Mouse (Mus musculus) hindbrain, embryonic 14.5 days (tissue): ENCODE results near the gene Aacs. TPM values are rescaled to one million over a fixed set of nuclear protein-coding genes. Genes with fewer than 3 reads are reported as not detected.

Experiments
- ATAC-seq: fragments of 200-750 bp; cut with Nextera tagmentation; 2 replicates; pipeline ENCODE4 v1.8.0; 2017; ENCODE audit warnings: moderate number of reproducible peaks, mild to moderate bottlenecking, moderate TSS enrichment, moderate library complexity; ENCODE audit not compliant: low FRiP score
- DNase-seq: peaks from one replicate; pipeline ENCODE4 v3.0.0-alpha.2; 2015; ENCODE audit warnings: low spot score
- H3K27ac ChIP-seq: fragments of 300-500 bp; sonication (generic); 2 replicates; pipeline ENCODE4 v1.5.1; 2014; ENCODE audit warnings: mild to moderate bottlenecking, moderate library complexity
- H3K27me3 ChIP-seq: fragments of 300-500 bp; sonication (generic); 2 replicates; pipeline ENCODE4 v1.6.1; 2014; ENCODE audit warnings: mild to moderate bottlenecking, low read length, mixed read lengths; ENCODE audit not compliant: control insufficient read depth, insufficient read depth
- H3K36me3 ChIP-seq: fragments of 300-500 bp; sonication (generic); replicated peaks from 2 replicates; pipeline ENCODE4 v1.6.1; 2014; ENCODE audit not compliant: control insufficient read depth, insufficient read depth
- H3K4me1 ChIP-seq: fragments of 300-500 bp; sonication (generic); replicated peaks from 2 replicates; pipeline ENCODE4 v1.6.1; 2014; ENCODE audit warnings: antibody characterized with exemption, low read length, mixed read lengths; ENCODE audit not compliant: control insufficient read depth, insufficient read depth
- H3K4me2 ChIP-seq: fragments of 300-500 bp; sonication (generic); replicated peaks from 2 replicates; pipeline ENCODE4 v1.6.1; 2014; ENCODE audit warnings: mild to moderate bottlenecking, moderate library complexity
- H3K4me3 ChIP-seq: fragments of 300-500 bp; sonication (generic); replicated peaks from 2 replicates; pipeline ENCODE4 v1.5.1; 2014; ENCODE audit warnings: mild to moderate bottlenecking, low read length
- H3K9ac ChIP-seq: fragments of 300-500 bp; sonication (generic); 2 replicates; pipeline ENCODE4 v1.6.1; 2014
- H3K9me3 ChIP-seq: fragments of 300-500 bp; sonication (generic); 2 replicates; pipeline ENCODE4 v1.6.1; 2016; ENCODE audit warnings: low read length; ENCODE audit not compliant: control insufficient read depth
- WGBS: fragments of 180-500 bp; shearing (Covaris S2); extraction: QIAGEN DNeasy Blood & Tissue Kit; methylation state at CpG from one replicate; pipeline ENCODE4 v1.1.7; 2014; 5-methylcytosine and 5-hydroxymethylcytosine counted together
- polyA plus RNA-seq: library from polyadenylated mRNA; unstranded; fragments of >200 nt; fragmentation: Nextera tagmentation; extraction: Ambion mirVana; gene quantifications from 2 replicates; pipeline ENCODE4 v1.2.1, GENCODE M21; 2014

Aacs gene
- polyA plus RNA-seq, 1 experiment from 2014 or later, result 75.5 TPM

- H3K27me3 ChIP-seq, result peaks cover 44% of the 10 kb centered on the region
- DNase-seq (no peak), ATAC-seq (no peak)
These were observed 58.6 kb downstream of the Aacs start for GRCm38 (mm10) chr5:125534168-125534610.

DNA sequence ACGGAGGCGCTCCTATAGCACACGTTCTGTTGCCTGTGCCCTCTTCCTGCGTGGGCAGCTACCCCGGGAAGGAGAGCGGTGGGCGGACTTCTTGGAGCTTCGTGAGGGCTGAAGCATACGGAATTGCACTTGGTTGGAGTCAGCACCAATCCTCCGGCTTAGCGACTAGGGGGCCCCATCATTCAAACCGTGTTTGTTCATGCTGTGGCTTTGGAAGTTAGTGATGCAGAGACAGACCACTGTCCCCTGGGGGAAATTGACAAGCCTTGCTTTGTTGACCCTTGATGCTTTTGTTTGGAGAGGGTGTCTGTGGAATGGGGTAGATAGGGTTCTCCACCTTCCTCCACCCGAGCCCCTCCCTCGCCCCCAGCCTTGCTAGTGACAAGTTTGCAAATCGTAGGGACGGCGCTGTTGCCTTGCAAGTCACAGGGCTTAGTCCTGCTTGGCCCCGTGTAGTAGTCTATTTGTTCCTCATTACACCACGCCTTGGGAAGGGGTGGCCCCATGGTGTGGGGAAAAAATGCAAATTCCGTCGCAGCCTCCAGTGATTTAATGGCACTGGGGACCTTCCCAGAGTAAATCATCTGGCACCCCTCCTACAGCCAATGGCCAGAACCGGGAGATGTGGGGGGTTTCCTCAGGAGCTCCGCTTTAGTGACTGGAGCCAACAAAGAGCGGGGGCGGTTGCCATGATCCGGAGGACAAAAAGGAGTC is 59.2 kb downstream of the Aacs start:
- Histone ChIP-seq H3K4me2 (peak overlapping the region; percentile 96), H3K4me3 (peak overlapping the region; percentile 64), H3K4me1 (0 out of 2 replicates have a peak, but pooled peaks cover 24% of the 10 kb centered on the region), H3K36me3 (no peaks in the 10 kb centered on the region), H3K27ac (peak overlapping the region; percentile 48; the same call in 1 of the 2 replicates), H3K9ac (peak overlapping the region; percentile 81; the same call in 1 of the 2 replicates), H3K9me3 (no peaks in the 10 kb centered on the region), H3K27me3 (peaks cover 43% of the 10 kb centered on the region)
- DNase-seq, result peak; percentile 33
- WGBS, result 2% methylated on average over 26 of the region's 26 CpGs
- peak; percentile 25 for ATAC-seq

More at GRCm38 (mm10) chr5:125534168-125534610, 58.6 kb downstream of the Aacs start:
- Histone ChIP-seq H3K27ac (peak overlapping the region; percentile 48), H3K4me2 (peak overlapping the region; percentile 96), H3K36me3 (no peaks in the 10 kb centered on the region), H3K4me1 (0 out of 2 replicates have a peak, but pooled peaks cover 24% of the 10 kb centered on the region), H3K9me3 (no peaks in the 10 kb centered on the region), H3K4me3 (peak overlapping the region; percentile 64), H3K9ac (peak overlapping the region; percentile 81)
- WGBS, result 3% methylated on average over 7 of the region's 7 CpGs

DNA sequence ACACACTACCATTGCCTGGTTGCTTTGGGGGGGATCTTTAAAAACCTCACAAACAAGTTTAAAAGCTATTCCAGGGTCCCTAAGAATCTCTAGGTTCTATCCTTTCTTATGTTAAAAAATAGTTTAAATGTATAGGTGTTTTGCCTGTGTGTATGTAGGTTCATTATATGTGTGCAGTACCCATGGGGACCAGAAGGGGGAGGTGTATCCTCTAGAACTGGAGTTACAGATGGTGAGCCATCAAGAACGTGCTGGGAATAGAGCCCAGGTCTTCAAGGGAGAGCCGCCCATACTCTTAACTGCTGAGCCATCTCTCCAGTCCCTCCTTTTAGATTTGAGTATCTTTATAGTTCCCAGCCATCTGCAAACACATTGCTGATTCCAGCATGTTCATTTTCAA is 69.5 kb downstream of the Aacs start:
- 96% methylated on average over 2 of the region's 2 CpGs for WGBS
- ATAC-seq, result no peak
- Histone ChIP-seq H3K4me3 (no peak overlapping the region), H3K9me3 (no peaks in the 10 kb centered on the region), H3K36me3 (no peaks in the 10 kb centered on the region), H3K4me2 (no peak overlapping the region), H3K27ac (no peak overlapping the region), H3K4me1 (peaks cover 7% of the 10 kb centered on the region; the same call in 1 of the 2 replicates), H3K27me3 (no peaks in the 10 kb centered on the region), H3K9ac (no peak overlapping the region)
- DNase-seq, result no peak

- Histone ChIP-seq H3K9me3 (no peaks in the 10 kb centered on the region), H3K36me3 (no peaks in the 10 kb centered on the region), H3K27me3 (no peaks in the 10 kb centered on the region), H3K27ac (peak overlapping the region; percentile 63; the same call in 1 of the 2 replicates), H3K4me2 (0 out of 2 replicates have a peak overlapping the region, but pooled peaks have one; percentile 13), H3K4me1 (peaks cover 7% of the 10 kb centered on the region; the same call in 1 of the 2 replicates), H3K9ac (peak overlapping the region; percentile 41; the same call in 1 of the 2 replicates), H3K4me3 (no peak overlapping the region)
- WGBS, result 21% methylated on average over 13 of the region's 13 CpGs
- ATAC-seq (no peak), DNase-seq (no peak)
These were observed 70.7 kb downstream of the Aacs start for GRCm38 (mm10) chr5:125546293-125546692.

GRCm38 (mm10) chr5:125549750-125550489 is 74.3 kb downstream of the Aacs start:
- Histone ChIP-seq H3K4me1 (peaks cover 7% of the 10 kb centered on the region; the same call in 1 of the 2 replicates), H3K9ac (no peak overlapping the region), H3K27ac (no peak overlapping the region), H3K4me2 (no peak overlapping the region), H3K36me3 (no peaks in the 10 kb centered on the region), H3K27me3 (no peaks in the 10 kb centered on the region), H3K4me3 (no peak overlapping the region), H3K9me3 (no peaks in the 10 kb centered on the region)
- ATAC-seq (no peak), DNase-seq (no peak)
- WGBS, result 19% methylated on average over 11 of the region's 11 CpGs

GRCm38 (mm10) chr5:125555732-125556131 is 80.1 kb downstream of the Aacs start:
- WGBS, result 79% methylated on average over 5 of the region's 5 CpGs
- Histone ChIP-seq H3K27ac (no peak overlapping the region), H3K36me3 (no peaks in the 10 kb centered on the region), H3K9ac (no peak overlapping the region), H3K4me1 (no peaks in the 10 kb centered on the region), H3K4me2 (no peak overlapping the region), H3K27me3 (no peaks in the 10 kb centered on the region), H3K9me3 (no peaks in the 10 kb centered on the region), H3K4me3 (no peak overlapping the region)
- no peak for DNase-seq
- ATAC-seq, result no peak

DNA sequence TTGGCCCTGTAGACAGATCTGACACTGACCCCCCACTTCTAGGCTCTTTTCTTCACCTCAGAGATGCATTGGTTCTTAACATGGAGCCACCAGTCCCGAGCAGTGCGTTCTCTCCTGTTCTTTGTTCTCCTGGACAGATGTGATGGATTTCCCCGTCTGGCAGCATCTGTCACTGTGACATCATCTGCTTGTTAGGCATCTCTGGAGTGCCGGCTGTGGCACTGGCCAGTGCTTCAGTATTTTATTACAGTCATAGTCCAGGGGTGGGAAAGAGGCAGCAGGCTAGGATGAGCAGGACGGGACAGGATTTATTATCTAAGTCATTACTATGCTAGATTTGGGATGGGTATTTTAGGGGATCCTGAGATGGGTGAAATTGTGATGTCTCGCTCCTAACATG is 87.9 kb downstream of the Aacs start:
- Histone ChIP-seq H3K4me1 (no peaks in the 10 kb centered on the region), H3K27ac (peak overlapping the region; percentile 51; the same call in 1 of the 2 replicates), H3K36me3 (no peaks in the 10 kb centered on the region), H3K4me3 (no peak overlapping the region), H3K9ac (no peak overlapping the region), H3K9me3 (no peaks in the 10 kb centered on the region), H3K27me3 (no peaks in the 10 kb centered on the region), H3K4me2 (no peak overlapping the region)
- no peak; the same call in 1 of the 2 replicates for ATAC-seq
- DNase-seq, result no peak
- 35% methylated on average over 6 of the region's 6 CpGs for WGBS

GRCm38 (mm10) chr5:125565725-125566124 is 90.1 kb downstream of the Aacs start:
- ATAC-seq (no peak), DNase-seq (no peak)
- Histone ChIP-seq H3K27ac (no peak overlapping the region), H3K4me2 (no peak overlapping the region), H3K36me3 (no peaks in the 10 kb centered on the region), H3K4me3 (no peak overlapping the region), H3K4me1 (no peaks in the 10 kb centered on the region), H3K27me3 (no peaks in the 10 kb centered on the region), H3K9ac (no peak overlapping the region), H3K9me3 (no peaks in the 10 kb centered on the region)
- 55% methylated on average over 11 of the region's 11 CpGs for WGBS
